Mouse (Mus musculus): Measurements from ENCODE around the gene Misp.

The Misp gene

GRCm38 (mm10) chr10:79795905-79796304 is 24.9 kb upstream of the Misp start:
- no peak for DNase-seq

GRCm38 (mm10) chr10:79797326-79797725 is 23.5 kb upstream of the Misp start:
- no peak for DNase-seq

GRCm38 (mm10) chr10:79798289-79798928 is 22.4 kb upstream of the Misp start:
- DNase-seq: no peak

GRCm38 (mm10) chr10:79800508-79800907 is 20.3 kb upstream of the Misp start:
- DNase-seq: no peak

GRCm38 (mm10) chr10:79801837-79802236 is 19.0 kb upstream of the Misp start:
- no peak for DNase-seq

GRCm38 (mm10) chr10:79802331-79802971 is 18.3 kb upstream of the Misp start:
- peak; percentile 60 for DNase-seq

- DNase-seq: no peak
These were observed 17.0 kb upstream of the Misp start for GRCm38 (mm10) chr10:79803716-79804323.

GRCm38 (mm10) chr10:79805636-79806035 is 15.2 kb upstream of the Misp start:
- no peak for DNase-seq

GRCm38 (mm10) chr10:79806331-79806730 is 14.5 kb upstream of the Misp start:
- DNase-seq: no peak

- DNase-seq: no peak
These were observed 13.8 kb upstream of the Misp start for GRCm38 (mm10) chr10:79806972-79807371.

- DNase-seq: no peak
These were observed 13.0 kb upstream of the Misp start for GRCm38 (mm10) chr10:79807826-79808225.

GRCm38 (mm10) chr10:79808728-79809127 is 12.1 kb upstream of the Misp start:
- DNase-seq: peak; percentile 28

GRCm38 (mm10) chr10:79811736-79812637 is 8.8 kb upstream of the Misp start:
- DNase-seq: peak; percentile 92

- no peak for DNase-seq
These were observed 6.4 kb upstream of the Misp start for GRCm38 (mm10) chr10:79814271-79814842.

- no peak for DNase-seq
These were observed 4.9 kb upstream of the Misp start for GRCm38 (mm10) chr10:79815671-79816494.

GRCm38 (mm10) chr10:79817111-79817510 is 3.7 kb upstream of the Misp start:
- no peak for DNase-seq

GRCm38 (mm10) chr10:79818225-79818624 is 2.6 kb upstream of the Misp start:
- DNase-seq: no peak

- DNase-seq: no peak
These were observed 1.2 kb upstream of the Misp start for GRCm38 (mm10) chr10:79819606-79820005.

- no peak for DNase-seq
These were observed 512 bp upstream of the Misp start for GRCm38 (mm10) chr10:79820277-79820676.

GRCm38 (mm10) chr10:79821731-79822130 is 942 bp downstream of the Misp start:
- DNase-seq: no peak

GRCm38 (mm10) chr10:79822372-79822771 is 1.6 kb downstream of the Misp start:
- DNase-seq: peak; percentile 17

GRCm38 (mm10) chr10:79823011-79823410 is 2.2 kb downstream of the Misp start:
- DNase-seq: no peak

All from lung, postnatal 14 days (tissue).